Mouse (Mus musculus): Measurements from ENCODE around the gene Spc25.

Spc25 gene

GRCm38 (mm10) chr2:69205791-69206351, at the start of gene Spc25:
Gene Spc25, minus strand, starts transcription at chr2:69206194.
- in situ Hi-C loops (cut with MboI, MseI): no loop called here

- in situ Hi-C loops (cut with MboI, MseI): no loop called here
Observed at GRCm38 (mm10) chr2:69248221-69248755, 42.3 kb upstream of the Spc25 start.

GRCm38 (mm10) chr2:69247081-69247480, 41.1 kb upstream of the Spc25 start:
- in situ Hi-C loops (cut with MboI, MseI): no loop called here

GRCm38 (mm10) chr2:69244924-69245323, 38.9 kb upstream of the Spc25 start:
- in situ Hi-C loops (cut with MboI, MseI): no loop called here

- in situ Hi-C loops (cut with MboI, MseI): no loop called here
Observed at GRCm38 (mm10) chr2:69239315-69239714, 33.3 kb upstream of the Spc25 start.

- in situ Hi-C loops (cut with MboI, MseI): no loop called here
Observed at GRCm38 (mm10) chr2:69234976-69235678, 29.1 kb upstream of the Spc25 start.

GRCm38 (mm10) chr2:69232101-69232500, 26.1 kb upstream of the Spc25 start:
- in situ Hi-C loops (cut with MboI, MseI): no loop called here

GRCm38 (mm10) chr2:69230137-69230536, 24.1 kb upstream of the Spc25 start:
- in situ Hi-C loops (cut with MboI, MseI): no loop called here

- in situ Hi-C loops (cut with MboI, MseI): no loop called here
Observed at GRCm38 (mm10) chr2:69228635-69229034, 22.6 kb upstream of the Spc25 start.

- in situ Hi-C loops (cut with MboI, MseI): no loop called here
Observed at GRCm38 (mm10) chr2:69226876-69227275, 20.9 kb upstream of the Spc25 start.

GRCm38 (mm10) chr2:69224724-69225123, 18.7 kb upstream of the Spc25 start:
- in situ Hi-C loops (cut with MboI, MseI): no loop called here

- in situ Hi-C loops (cut with MboI, MseI): no loop called here
Observed at GRCm38 (mm10) chr2:69222815-69223214, 16.8 kb upstream of the Spc25 start.

GRCm38 (mm10) chr2:69221868-69222416, 15.9 kb upstream of the Spc25 start:
- in situ Hi-C loops (cut with MboI, MseI): no loop called here

- in situ Hi-C loops (cut with MboI, MseI): no loop called here
Observed at GRCm38 (mm10) chr2:69215242-69215641, 9.2 kb upstream of the Spc25 start.

GRCm38 (mm10) chr2:69212652-69213051, 6.7 kb upstream of the Spc25 start:
- in situ Hi-C loops (cut with MboI, MseI): no loop called here

- in situ Hi-C loops (cut with MboI, MseI): no loop called here
Observed at GRCm38 (mm10) chr2:69210773-69211172, 4.8 kb upstream of the Spc25 start, which contains the start of gene G6pc2. Gene G6pc2, plus strand, starts transcription at chr2:69211073.

- in situ Hi-C loops (cut with MboI, MseI): no loop called here
Observed at GRCm38 (mm10) chr2:69209684-69210083, 3.7 kb upstream of the Spc25 start.

- in situ Hi-C loops (cut with MboI, MseI): no loop called here
Observed at GRCm38 (mm10) chr2:69206523-69206922, 529 bp upstream of the Spc25 start.

GRCm38 (mm10) chr2:69205185-69205584, 809 bp downstream of the Spc25 start:
- in situ Hi-C loops (cut with MboI, MseI): no loop called here

- in situ Hi-C loops (cut with MboI, MseI): no loop called here
Observed at GRCm38 (mm10) chr2:69193555-69193954, 12.4 kb downstream of the Spc25 start.

GRCm38 (mm10) chr2:69191059-69191458, 14.9 kb downstream of the Spc25 start:
- in situ Hi-C loops (cut with MboI, MseI): no loop called here

GRCm38 (mm10) chr2:69189222-69189621, 16.8 kb downstream of the Spc25 start:
- in situ Hi-C loops (cut with MboI, MseI): no loop called here

GRCm38 (mm10) chr2:69188732-69189131, 17.3 kb downstream of the Spc25 start:
- in situ Hi-C loops (cut with MboI, MseI): no loop called here

Data from regulatory T cell (primary cell).